Mouse (Mus musculus) lung, adult 2 months (tissue): Measurements from ENCODE around the gene Rorc.

ENCODE experiments used
- CTCF ChIP-seq: fragments of 200-500 bp; IDR thresholded peaks from 2 replicates; pipeline ENCODE4 v1.5.1; 2011; ENCODE audit warnings: mild to moderate bottlenecking, low read length, control low read depth; ENCODE audit not compliant: insufficient read depth
- POLR2A ChIP-seq: fragments of 200-500 bp; IDR thresholded peaks from 2 replicates; pipeline ENCODE4 v1.6.1; 2011; ENCODE audit warnings: low read depth, mild to moderate bottlenecking, control low read depth, low read length, borderline replicate concordance; ENCODE audit errors: extremely low read depth

DNA sequence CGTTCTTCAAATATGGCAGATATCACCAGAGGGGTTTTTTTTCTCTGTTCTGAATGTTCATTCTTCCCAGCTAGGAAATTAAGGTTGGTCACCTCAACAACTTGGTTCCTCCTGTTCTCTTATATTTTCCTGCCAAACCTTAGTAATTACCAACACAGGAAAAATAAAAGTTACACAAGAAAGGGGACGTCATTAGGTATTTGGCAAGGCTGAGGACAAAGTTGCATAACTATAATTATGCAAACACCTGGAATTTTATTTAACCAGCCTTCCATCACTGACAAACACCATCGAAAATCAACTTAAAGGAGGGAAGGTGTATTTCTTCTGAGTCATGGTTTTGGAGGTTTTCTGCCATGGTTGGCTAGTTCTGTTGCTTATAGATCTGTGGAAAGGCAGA lies 34.1 kb upstream of the Rorc start:
- TF ChIP-seq CTCF = no peak
- no peak for TF ChIP-seq POLR2A
